Mouse (Mus musculus) kidney, adult 2 months (tissue): ENCODE measurements around the gene Galnt2. TPM values are rescaled to one million over a fixed set of nuclear protein-coding genes. Genes with fewer than 3 reads are reported as not detected.

Experiments
- DNase-seq: peaks from one replicate; pipeline ENCODE4 v3.0.0; 2021
- H3K27ac ChIP-seq: fragments of 200-500 bp; 2 replicates; pipeline ENCODE4 v1.5.1; 2012; ENCODE audit warnings: low read depth, low read length, control low read depth, inconsistent platforms; ENCODE audit not compliant: insufficient read depth
- H3K27me3 ChIP-seq: fragments of 200-500 bp; replicated peaks from 2 replicates; pipeline ENCODE4 v1.6.1; 2012; ENCODE audit warnings: mild to moderate bottlenecking, moderate library complexity, low read length, inconsistent platforms; ENCODE audit not compliant: control insufficient read depth, insufficient read depth
- H3K36me3 ChIP-seq: fragments of 200-500 bp; 2 replicates; pipeline ENCODE4 v1.6.1; 2012; ENCODE audit warnings: mild to moderate bottlenecking, moderate library complexity, low read length, inconsistent platforms; ENCODE audit not compliant: control insufficient read depth, insufficient read depth
- H3K4me1 ChIP-seq: fragments of 200-500 bp; 2 replicates; pipeline ENCODE4 v1.6.1; 2011; ENCODE audit warnings: low read length; ENCODE audit not compliant: control insufficient read depth, insufficient read depth
- H3K4me3 ChIP-seq: fragments of 200-500 bp; 2 replicates; pipeline ENCODE4 v1.5.1; 2011; ENCODE audit warnings: mild to moderate bottlenecking, low read depth, low read length, control low read depth; ENCODE audit not compliant: insufficient read depth
- CTCF ChIP-seq: fragments of 200-500 bp; conservative IDR thresholded peaks from 2 replicates; pipeline ENCODE4 v1.5.1; 2011; ENCODE audit warnings: low read depth, mild to moderate bottlenecking, control low read depth, low read length, moderate library complexity, mixed read lengths; ENCODE audit not compliant: insufficient read depth, insufficient read length
- POLR2A ChIP-seq: fragments of 200-500 bp; IDR thresholded peaks from one replicate; pipeline ENCODE4 v1.6.1; 2011; ENCODE audit warnings: low read depth, low read length, control low read depth
- WGBS: fragments of 180-500 bp; shearing (Covaris S2); methylation state at CpG from one replicate; pipeline ENCODE4 v1.1.7; 2018; 5-methylcytosine and 5-hydroxymethylcytosine counted together
- polyA plus RNA-seq: library from polyadenylated mRNA; depleted of rRNA; stranded (reverse); fragments of >200 nt; gene quantifications from 2 replicates; pipeline ENCODE4 v1.2.3, GENCODE M21; 2012

Galnt2 gene
- polyA plus RNA-seq, 1 experiment = 17.0 TPM

DNA sequence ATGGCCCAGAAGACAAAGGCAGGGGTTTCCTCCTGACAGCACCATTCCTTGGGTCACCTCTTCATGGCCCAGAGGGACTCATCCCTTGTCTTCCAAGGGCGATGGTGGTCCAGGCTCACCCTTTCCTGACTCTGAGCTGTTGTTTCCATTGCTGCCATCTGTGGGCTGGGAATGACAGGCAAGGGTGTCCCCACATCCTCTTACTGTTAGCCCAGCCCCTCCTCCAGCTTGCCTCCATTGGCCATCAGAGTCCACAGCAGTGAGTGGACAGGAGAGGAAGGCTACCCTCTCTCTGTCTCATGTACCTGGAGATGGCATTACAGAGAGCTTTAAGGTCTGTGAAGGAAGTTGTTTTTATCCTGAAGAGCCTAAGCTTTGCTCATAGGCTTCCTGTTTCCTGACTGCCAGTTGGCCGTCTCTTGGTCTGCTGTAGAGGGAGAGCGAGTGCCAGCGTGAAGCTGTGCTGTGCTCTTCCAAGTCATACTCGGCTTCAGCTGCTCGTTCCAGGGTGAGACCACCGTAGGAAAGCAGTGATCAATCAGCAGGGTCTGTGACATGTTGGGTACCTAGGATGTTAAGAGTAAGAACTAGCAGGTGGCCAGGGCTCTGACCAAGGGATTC is 70.9 kb downstream of the Galnt2 start:
- Histone ChIP-seq H3K36me3 (no peaks in the 10 kb centered on the region), H3K4me1 (peaks cover 16% of the 10 kb centered on the region), H3K4me3 (no peak overlapping the region), H3K27me3 (no peaks in the 10 kb centered on the region), H3K27ac (no peak overlapping the region)
- 71% methylated on average over 7 of the region's 7 CpGs for WGBS
- TF ChIP-seq CTCF = no peak
- no peak for TF ChIP-seq POLR2A
- DNase-seq = no peak

DNA sequence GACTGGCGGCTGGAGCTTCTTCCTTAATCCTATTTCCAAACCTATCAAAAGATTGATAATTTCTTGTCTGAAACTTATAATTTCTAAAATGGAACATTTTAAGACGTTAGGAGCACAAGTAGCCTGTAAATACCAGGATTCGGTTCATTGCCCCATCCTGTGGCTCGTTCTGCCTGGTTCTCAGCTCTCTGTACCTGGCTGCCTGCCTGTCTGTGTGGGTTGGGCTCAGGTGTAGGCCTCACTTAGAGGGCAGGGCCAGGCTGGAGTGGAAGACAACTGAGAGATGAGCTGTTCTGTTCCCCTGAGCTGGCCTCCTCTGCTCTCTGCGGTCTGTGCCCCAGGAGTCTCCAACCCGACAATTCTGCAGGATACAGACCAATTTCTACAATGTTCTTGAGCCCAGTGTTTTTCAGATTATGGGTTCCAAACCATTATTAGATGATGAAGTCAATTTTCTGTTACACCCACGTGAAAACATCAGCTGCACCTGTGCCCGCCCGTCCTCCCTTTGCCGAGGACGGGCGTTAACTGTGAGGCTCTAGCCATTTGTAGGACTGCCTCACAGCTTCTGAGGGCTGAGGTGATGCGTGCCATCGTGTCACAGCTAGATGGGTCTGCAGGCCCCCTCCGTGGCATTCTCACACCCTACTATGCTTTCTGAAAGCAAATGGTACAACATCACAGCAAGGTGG is 72.2 kb downstream of the Galnt2 start:
- H3K4me3 ChIP-seq = no peak overlapping the region
- no peak for TF ChIP-seq POLR2A
- TF ChIP-seq CTCF = no peak
- no peaks in the 10 kb centered on the region for H3K27me3 ChIP-seq
- peak overlapping the region; percentile 48; the same call in 1 of the 2 replicates for H3K27ac ChIP-seq
- DNase-seq = peak; percentile 74
- H3K4me1 ChIP-seq = peaks cover 16% of the 10 kb centered on the region
- WGBS = 65% methylated on average over 15 of the region's 15 CpGs
- H3K36me3 ChIP-seq = no peaks in the 10 kb centered on the region

DNA sequence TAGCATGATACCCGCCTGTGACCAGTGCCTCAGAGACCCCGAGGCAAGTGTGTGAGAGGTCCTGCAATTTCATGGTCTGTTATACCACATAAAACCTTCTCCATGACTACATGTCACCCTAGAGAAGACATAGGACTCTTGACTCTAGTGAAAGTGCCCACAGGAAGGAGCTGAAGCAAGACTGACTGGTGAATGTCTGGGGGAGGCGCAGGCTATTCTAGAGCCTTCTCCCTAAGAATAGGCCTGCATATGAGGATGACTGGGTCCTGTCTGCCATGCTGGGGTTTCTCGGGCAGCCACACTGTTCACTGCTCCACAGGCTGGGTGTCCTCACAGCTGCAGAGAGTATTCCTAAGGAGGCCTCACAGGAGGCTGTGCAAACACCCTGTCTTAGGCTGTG is 73.0 kb downstream of the Galnt2 start:
- Histone ChIP-seq H3K36me3 (no peaks in the 10 kb centered on the region), H3K27me3 (no peaks in the 10 kb centered on the region), H3K4me3 (no peak overlapping the region), H3K4me1 (peaks cover 16% of the 10 kb centered on the region), H3K27ac (no peak overlapping the region)
- TF ChIP-seq CTCF (no peak), POLR2A (no peak)
- no peak for DNase-seq
- 72% methylated on average over 4 of the region's 4 CpGs for WGBS

DNA sequence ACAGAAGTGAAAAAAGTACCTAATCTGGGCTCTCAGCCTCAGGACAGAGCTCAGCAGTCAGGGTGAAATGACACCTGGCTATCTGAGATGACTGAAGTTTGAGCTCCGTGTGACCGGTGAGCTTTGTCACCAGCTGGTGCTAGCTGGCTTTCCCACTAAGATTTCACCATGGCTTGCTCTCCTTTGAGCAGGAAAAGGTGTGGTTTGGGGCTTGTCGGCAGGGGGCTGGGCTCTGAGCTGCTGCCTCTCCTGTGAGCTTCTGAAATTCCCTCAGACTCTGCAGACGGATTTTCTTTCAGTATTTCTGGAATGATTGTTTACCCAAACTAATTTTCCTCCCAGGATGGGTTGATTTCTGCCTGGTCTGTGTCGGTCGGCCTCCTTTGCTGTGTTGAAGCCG is 75.4 kb downstream of the Galnt2 start:
- Histone ChIP-seq H3K4me3 (no peak overlapping the region), H3K36me3 (no peaks in the 10 kb centered on the region), H3K27me3 (no peaks in the 10 kb centered on the region), H3K4me1 (peaks cover 22% of the 10 kb centered on the region), H3K27ac (no peak overlapping the region)
- TF ChIP-seq CTCF = no peak
- no peak for TF ChIP-seq POLR2A
- DNase-seq = no peak
- WGBS = 62% methylated on average over 7 of the region's 7 CpGs

DNA sequence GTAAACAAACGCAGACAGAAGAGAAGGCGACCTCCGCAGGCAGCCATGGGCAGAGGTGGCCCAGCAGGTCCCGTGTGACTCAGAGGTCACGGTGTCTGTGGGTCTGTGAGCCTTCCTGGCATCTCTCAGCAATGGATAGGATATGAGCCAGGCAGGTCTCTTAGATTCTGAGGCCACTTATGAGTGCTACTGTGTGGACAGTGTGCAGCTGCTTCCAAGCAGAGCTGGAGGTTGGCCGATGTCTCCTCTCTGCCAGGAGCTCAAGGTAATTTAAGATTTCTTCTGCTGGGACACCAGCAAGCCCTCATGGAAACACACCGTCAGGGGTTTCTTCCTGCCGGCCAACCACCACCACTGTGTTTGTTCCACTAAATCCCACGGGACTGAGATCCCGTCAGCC is 76.5 kb downstream of the Galnt2 start:
- no peaks in the 10 kb centered on the region for H3K27me3 ChIP-seq
- H3K36me3 ChIP-seq = no peaks in the 10 kb centered on the region
- H3K27ac ChIP-seq = no peak overlapping the region
- H3K4me1 ChIP-seq = peaks cover 15% of the 10 kb centered on the region
- 92% methylated on average over 10 of the region's 10 CpGs for WGBS
- TF ChIP-seq POLR2A (no peak), CTCF (no peak)
- H3K4me3 ChIP-seq = no peak overlapping the region
- no peak for DNase-seq

DNA sequence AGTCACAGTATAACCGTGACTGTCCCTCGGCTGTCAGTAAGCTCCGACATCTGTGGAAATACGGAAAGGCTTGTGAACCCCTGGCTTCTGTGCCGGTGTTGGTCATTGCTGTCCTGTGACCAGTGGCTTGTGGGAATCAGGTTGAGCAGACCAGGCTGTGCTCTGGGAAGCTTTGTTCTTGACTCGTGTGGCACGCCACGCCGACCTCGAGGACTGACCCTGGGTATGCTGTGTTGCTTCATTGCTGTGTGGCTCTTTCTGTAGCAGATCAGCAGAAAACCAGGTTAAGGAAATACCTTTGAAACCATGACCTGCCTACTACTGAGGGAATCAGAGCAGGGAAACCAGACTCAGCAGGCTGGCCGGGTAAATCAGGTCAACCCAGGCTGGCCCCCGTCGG is 79.3 kb downstream of the Galnt2 start:
- H3K27ac ChIP-seq = no peak overlapping the region
- H3K36me3 ChIP-seq = no peaks in the 10 kb centered on the region
- no peak for TF ChIP-seq POLR2A
- no peak for TF ChIP-seq CTCF
- H3K4me1 ChIP-seq = peaks cover 6% of the 10 kb centered on the region; the same call in 1 of the 2 replicates
- peak; percentile 48 for DNase-seq
- H3K27me3 ChIP-seq = no peaks in the 10 kb centered on the region
- WGBS = 57% methylated on average over 13 of the region's 13 CpGs
- no peak overlapping the region for H3K4me3 ChIP-seq

DNA sequence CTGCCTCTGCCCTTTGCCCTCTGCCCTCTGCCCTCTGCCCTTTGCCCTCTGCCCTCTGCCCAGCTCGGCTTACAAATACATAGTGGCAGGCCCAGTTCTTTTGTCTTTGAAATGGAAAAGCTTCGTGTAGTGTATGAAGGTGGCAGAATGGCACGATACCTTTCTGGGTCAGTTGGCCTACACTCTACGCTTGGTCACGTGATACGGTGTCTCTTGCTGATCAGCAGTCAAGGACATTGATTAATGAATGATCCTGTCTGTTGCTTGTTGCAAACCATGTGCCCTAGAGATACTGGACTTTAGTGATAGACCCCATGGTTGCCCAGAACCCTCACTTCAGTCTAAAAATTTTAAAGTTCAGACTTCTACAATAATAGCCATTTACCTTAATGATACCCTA is 79.9 kb downstream of the Galnt2 start:
- no peak for TF ChIP-seq POLR2A
- TF ChIP-seq CTCF = no peak

DNA sequence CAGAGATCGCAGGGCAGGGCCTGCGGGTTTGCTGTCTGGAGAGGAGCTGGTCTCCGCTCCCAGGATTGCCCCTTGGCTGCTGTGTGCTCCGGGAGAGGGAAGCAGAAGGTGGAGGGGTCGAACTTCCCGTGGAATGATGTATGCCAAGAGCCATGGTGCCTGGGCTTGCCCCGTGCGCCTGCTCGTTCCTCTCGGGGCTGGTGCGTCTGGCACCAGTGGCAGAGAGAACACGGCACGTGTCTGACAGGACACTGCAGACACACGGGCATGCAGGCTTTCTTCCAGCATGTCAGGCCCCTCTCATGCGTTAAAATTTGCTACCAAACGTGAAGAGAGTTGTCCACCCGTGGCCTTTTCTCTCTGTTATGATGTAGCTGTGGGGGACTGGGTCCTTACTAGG is 80.5 kb downstream of the Galnt2 start:
- Histone ChIP-seq H3K36me3 (no peaks in the 10 kb centered on the region), H3K27ac (no peak overlapping the region), H3K4me3 (no peak overlapping the region), H3K27me3 (no peaks in the 10 kb centered on the region), H3K4me1 (peaks cover 6% of the 10 kb centered on the region; the same call in 1 of the 2 replicates)
- 88% methylated on average over 17 of the region's 17 CpGs for WGBS
- TF ChIP-seq CTCF (no peak), POLR2A (no peak)
- DNase-seq = no peak

More for the DNA sequence above, 79.9 kb downstream of the Galnt2 start:
- H3K36me3 ChIP-seq = no peaks in the 10 kb centered on the region
- 63% methylated on average over 6 of the region's 6 CpGs for WGBS
- peaks cover 6% of the 10 kb centered on the region; the same call in 1 of the 2 replicates for H3K4me1 ChIP-seq
- H3K27me3 ChIP-seq = no peaks in the 10 kb centered on the region
- H3K27ac ChIP-seq = no peak overlapping the region
- H3K4me3 ChIP-seq = no peak overlapping the region
- peak; percentile 40 for DNase-seq
